Mouse (Mus musculus) lung, embryonic 14.5 days (tissue): Measurements from ENCODE around the gene Pde4d. TPM values are rescaled to one million over a fixed set of nuclear protein-coding genes. Genes with fewer than 3 reads are reported as not detected.

Experiments
- ATAC-seq: fragments of 200-750 bp; cut with Nextera tagmentation; 2 replicates; pipeline ENCODE4 v1.8.0; 2017; ENCODE audit warnings: mild to moderate bottlenecking, moderate TSS enrichment, moderate library complexity; ENCODE audit not compliant: insufficient read depth
- DNase-seq: peaks from one replicate; pipeline ENCODE4 v3.0.0-alpha.2; 2015
- H3K27ac ChIP-seq: fragments of 300-500 bp; sonication (generic); 2 replicates; pipeline ENCODE4 v1.5.1; 2014; ENCODE audit warnings: low read depth, mild to moderate bottlenecking, moderate library complexity
- H3K27me3 ChIP-seq: fragments of 300-500 bp; sonication (generic); 2 replicates; pipeline ENCODE4 v1.6.1; 2014; ENCODE audit warnings: low read length, control low read depth; ENCODE audit not compliant: insufficient read depth
- H3K36me3 ChIP-seq: fragments of 300-500 bp; sonication (generic); 2 replicates; pipeline ENCODE4 v1.6.1; 2014; ENCODE audit warnings: control low read depth; ENCODE audit not compliant: insufficient read depth
- H3K4me1 ChIP-seq: fragments of 300-500 bp; sonication (generic); 2 replicates; pipeline ENCODE4 v1.6.1; 2014; ENCODE audit warnings: antibody characterized with exemption, control low read depth; ENCODE audit not compliant: insufficient read depth
- H3K4me2 ChIP-seq: fragments of 300-500 bp; sonication (generic); 2 replicates; pipeline ENCODE4 v1.6.1; 2014; ENCODE audit warnings: mild to moderate bottlenecking
- H3K4me3 ChIP-seq: fragments of 300-500 bp; sonication (generic); 2 replicates; pipeline ENCODE4 v1.5.1; 2014; ENCODE audit warnings: low read depth, low read length
- H3K9ac ChIP-seq: fragments of 300-500 bp; sonication (generic); 2 replicates; pipeline ENCODE4 v1.6.1; 2014
- H3K9me3 ChIP-seq: fragments of 300-500 bp; sonication (generic); 2 replicates; pipeline ENCODE4 v1.6.1; 2016; ENCODE audit warnings: low read depth, low read length, control low read depth
- CTCF ChIP-seq: IDR thresholded peaks from 2 replicates; pipeline ENCODE4 v1.5.1; 2016; ENCODE audit warnings: antibody characterized with exemption, low read depth
- WGBS: fragments of 180-500 bp; shearing (Covaris S2); extraction: QIAGEN DNeasy Blood & Tissue Kit; methylation state at CpG from one replicate; pipeline ENCODE4 v1.1.7; 2014; 5-methylcytosine and 5-hydroxymethylcytosine counted together
- polyA plus RNA-seq: library from polyadenylated mRNA; unstranded; fragments of >200 nt; fragmentation: Nextera tagmentation; extraction: Ambion mirVana; gene quantifications from 2 replicates; pipeline ENCODE4 v1.2.1, GENCODE M21; 2014

The Pde4d gene
- polyA plus RNA-seq, 1 experiment from 2014 or later, result 16.2 TPM

DNA sequence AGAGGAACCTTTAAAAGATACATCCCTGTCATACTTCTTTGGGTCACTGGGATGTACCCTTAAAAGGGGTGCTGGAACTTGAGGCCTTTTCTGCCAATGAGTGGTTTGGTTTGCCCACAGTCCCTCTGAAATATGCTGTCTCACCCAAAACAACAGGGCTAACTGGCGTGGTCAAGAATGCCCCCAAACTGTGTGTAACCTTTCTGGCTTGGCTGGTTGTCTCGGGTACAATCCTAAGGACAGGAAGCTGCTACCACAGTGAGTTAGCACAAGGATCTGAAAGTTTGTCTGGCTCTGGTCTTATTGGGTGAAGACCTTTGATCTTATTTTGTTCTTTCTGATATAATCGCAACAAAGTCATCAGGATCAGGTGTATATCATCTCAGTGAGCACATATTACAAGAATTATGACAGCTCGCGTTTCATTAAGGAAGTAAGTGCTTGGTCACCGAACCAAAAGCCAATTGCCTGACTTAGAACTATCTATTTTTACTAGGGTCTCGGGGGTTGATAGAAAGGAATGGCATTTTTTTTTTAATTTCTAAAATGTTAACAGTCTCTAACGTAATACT is 1165.6 kb downstream of the Pde4d start:
- Histone ChIP-seq H3K4me2 (0 out of 2 replicates have a peak overlapping the region, but pooled peaks have one; percentile 20), H3K36me3 (no peaks in the 10 kb centered on the region), H3K9ac (no peak overlapping the region), H3K27ac (no peak overlapping the region), H3K4me3 (no peak overlapping the region), H3K9me3 (no peaks in the 10 kb centered on the region), H3K27me3 (no peaks in the 10 kb centered on the region), H3K4me1 (peaks cover 6% of the 10 kb centered on the region; the same call in 1 of the 2 replicates)
- ATAC-seq, result no peak
- no peak for DNase-seq
- WGBS, result 59% methylated on average over 8 of the region's 8 CpGs
- no peak for TF ChIP-seq CTCF

DNA sequence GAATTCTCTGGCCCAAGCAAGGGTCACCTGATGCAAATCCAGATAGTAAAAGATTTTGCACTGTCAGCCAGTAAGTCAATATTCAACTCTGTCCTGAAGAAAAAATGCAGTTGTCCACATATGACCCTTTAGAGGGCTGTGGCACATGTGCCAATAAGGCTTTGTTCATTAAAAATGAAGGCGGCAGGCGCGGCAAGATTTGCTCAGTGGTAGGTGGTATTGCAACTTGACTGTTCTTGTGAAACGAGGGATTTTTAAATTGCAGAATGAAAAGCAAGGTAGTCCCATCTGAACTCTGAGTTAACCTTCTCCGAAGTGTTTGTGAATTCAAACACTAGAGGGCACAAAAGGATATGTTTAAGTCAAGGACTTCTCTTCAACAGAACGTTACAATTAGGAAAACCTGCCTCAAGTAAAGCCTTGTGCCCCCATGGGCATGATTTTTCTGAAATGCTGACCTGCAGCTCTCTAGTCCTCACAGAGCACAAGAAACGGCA is 1166.1 kb downstream of the Pde4d start:
- Histone ChIP-seq H3K9ac (no peak overlapping the region), H3K9me3 (no peaks in the 10 kb centered on the region), H3K4me2 (peak overlapping the region; percentile 20; the same call in 1 of the 2 replicates), H3K36me3 (no peaks in the 10 kb centered on the region), H3K4me1 (peaks cover 6% of the 10 kb centered on the region; the same call in 1 of the 2 replicates), H3K4me3 (no peak overlapping the region), H3K27ac (no peak overlapping the region), H3K27me3 (no peaks in the 10 kb centered on the region)
- 9% methylated on average over 7 of the region's 7 CpGs for WGBS
- no peak for ATAC-seq
- DNase-seq, result peak; percentile 85
- TF ChIP-seq CTCF, result peak; percentile 66

DNA sequence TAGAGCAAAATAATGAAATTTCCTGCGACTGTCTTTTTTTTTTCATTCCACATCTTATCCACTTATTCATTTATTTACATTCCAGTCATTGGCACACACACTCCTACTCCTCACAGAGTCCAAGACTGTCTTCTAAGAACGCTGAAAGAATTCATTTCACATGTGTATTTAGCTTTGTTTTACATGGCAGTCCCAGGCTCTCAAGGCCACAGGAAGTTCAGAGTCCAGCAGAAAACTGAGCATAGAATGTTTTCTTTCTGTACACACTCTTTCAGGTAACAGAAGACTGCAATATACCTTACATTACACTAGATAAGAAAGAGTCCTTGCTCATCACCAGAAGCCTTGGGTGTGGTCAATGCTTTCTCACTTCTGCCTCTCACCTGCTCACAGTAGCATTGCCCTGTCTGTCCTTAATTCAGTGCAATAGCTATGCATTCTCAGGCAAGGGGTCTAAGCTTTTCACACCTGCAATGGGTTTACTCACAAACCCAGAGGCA is 1169.5 kb downstream of the Pde4d start:
- ATAC-seq, result no peak
- TF ChIP-seq CTCF, result no peak
- Histone ChIP-seq H3K9ac (no peak overlapping the region), H3K4me2 (no peak overlapping the region), H3K4me3 (no peak overlapping the region), H3K9me3 (no peaks in the 10 kb centered on the region), H3K27me3 (no peaks in the 10 kb centered on the region), H3K4me1 (peaks cover 6% of the 10 kb centered on the region; the same call in 1 of the 2 replicates), H3K36me3 (no peaks in the 10 kb centered on the region), H3K27ac (no peak overlapping the region)
- 27% methylated on average over 2 of the region's 2 CpGs for WGBS
- no peak for DNase-seq

DNA sequence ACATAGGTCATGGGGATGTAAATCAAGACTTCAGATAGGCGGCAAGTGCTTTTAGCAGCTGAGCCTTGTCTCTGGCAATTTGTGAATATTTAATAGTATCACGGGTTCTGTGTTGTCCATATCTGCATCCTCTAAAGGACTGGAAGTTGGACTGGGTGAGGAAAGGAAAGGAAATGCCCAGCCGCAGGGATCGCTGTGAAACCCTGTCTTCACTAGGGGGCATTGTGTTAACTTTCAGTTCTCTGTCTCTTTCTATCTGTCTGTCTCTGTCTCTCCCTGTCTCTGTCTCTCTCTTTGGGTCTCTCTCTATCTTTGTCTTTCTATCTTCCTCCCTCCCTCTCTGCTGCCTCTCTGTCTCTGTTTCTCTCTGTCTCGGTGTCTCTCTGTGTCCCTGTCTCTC is 1172.5 kb downstream of the Pde4d start:
- Histone ChIP-seq H3K9ac (no peak overlapping the region), H3K4me3 (no peak overlapping the region), H3K27ac (no peak overlapping the region), H3K4me2 (no peak overlapping the region), H3K9me3 (no peaks in the 10 kb centered on the region), H3K27me3 (no peaks in the 10 kb centered on the region), H3K36me3 (no peaks in the 10 kb centered on the region), H3K4me1 (peaks cover 6% of the 10 kb centered on the region; the same call in 1 of the 2 replicates)
- DNase-seq (no peak), ATAC-seq (no peak)
- 51% methylated on average over 5 of the region's 5 CpGs for WGBS
- no peak for TF ChIP-seq CTCF

DNA sequence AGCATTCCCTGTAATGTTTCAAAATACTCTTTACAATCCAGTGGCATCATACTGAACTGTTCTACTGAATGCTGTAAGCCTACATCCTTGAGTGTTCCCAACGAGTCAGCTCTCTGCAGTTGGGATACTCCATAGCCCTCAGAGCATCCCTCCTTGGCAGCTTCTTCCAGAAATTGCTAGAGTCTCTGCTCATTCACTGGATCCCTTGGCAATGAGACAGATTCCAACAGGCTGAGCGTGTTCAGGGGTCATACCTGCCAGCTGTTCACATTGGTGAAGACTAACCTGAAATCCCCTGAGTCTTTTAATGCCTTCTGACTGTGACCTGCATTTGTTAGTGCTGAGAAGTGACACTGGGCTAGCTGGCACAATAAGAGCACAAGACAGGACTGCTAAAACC is 1173.5 kb downstream of the Pde4d start:
- DNase-seq (no peak), ATAC-seq (no peak)
- H3K36me3 ChIP-seq, result no peaks in the 10 kb centered on the region
- H3K4me1 ChIP-seq, result peaks cover 6% of the 10 kb centered on the region; the same call in 1 of the 2 replicates
- WGBS, result 58% methylated on average over 2 of the region's 2 CpGs
- TF ChIP-seq CTCF, result no peak
- no peaks in the 10 kb centered on the region for H3K27me3 ChIP-seq
- no peak overlapping the region for H3K4me2 ChIP-seq
- H3K4me3 ChIP-seq, result no peak overlapping the region
- H3K9me3 ChIP-seq, result no peaks in the 10 kb centered on the region
- no peak overlapping the region for H3K9ac ChIP-seq
- no peak overlapping the region for H3K27ac ChIP-seq

DNA sequence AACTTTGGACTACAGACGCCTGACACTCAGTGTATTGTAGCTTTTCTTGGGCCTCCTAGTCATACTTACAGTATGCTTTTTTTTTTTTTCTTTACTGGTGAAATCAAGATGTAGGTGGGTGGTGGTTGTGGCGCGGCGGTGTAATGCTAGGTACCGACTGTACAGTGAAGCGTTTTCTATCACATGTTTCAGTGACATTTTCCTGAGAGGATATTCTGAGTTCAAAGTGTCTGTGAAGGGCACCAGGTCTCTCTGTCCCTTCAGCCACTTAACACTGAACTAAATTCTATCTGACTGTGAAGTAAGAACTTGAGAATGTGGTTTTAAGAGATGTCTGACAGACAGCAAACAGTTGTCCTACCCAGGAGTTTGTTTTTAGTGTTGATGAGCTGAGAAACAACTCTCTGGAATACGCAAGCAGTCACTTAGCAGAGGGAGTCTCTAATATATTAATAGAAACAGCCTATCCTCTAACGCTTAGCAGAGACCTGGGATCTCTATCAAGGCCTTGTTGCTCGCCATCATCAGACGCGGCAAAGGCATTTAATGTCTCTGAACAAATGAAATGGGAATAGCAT is 1175.1 kb downstream of the Pde4d start:
- Histone ChIP-seq H3K9ac (no peak overlapping the region), H3K27ac (no peak overlapping the region), H3K9me3 (no peaks in the 10 kb centered on the region), H3K4me1 (no peaks in the 10 kb centered on the region), H3K36me3 (no peaks in the 10 kb centered on the region), H3K4me3 (no peak overlapping the region), H3K4me2 (no peak overlapping the region), H3K27me3 (no peaks in the 10 kb centered on the region)
- 73% methylated on average over 11 of the region's 11 CpGs for WGBS
- ATAC-seq (no peak), DNase-seq (no peak)
- TF ChIP-seq CTCF, result no peak

DNA sequence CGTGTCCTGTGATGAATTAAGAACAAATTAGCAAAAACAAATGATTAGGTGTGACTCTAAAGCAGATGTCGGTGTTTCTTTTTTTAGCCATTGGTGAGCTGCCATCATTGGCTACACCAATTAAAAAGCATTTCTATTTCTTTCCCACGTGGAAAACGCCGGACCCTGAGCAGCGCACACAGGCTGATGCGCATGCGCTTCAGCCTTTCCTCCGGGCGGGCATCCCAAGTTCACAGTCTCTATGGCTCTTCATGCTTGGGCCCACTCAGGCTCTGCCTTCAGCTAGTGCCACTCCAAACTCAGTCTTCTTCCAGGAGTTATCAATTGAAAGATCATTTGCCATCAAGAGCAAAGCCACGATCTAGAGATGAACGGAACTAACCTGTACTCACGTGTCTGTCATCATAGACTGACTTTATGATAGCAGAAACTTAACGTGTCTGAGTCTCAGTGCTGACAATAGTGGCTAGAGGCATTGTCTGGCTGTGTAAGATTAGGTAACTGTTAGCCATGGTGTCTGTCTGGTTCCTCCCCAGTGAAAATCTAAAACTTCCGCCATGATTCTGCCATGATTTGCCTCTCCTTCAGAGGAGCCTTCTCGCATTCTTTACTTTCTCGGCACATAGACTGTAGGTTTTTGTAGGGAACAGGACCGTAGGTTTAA is 1175.8 kb downstream of the Pde4d start:
- 84% methylated on average over 18 of the region's 18 CpGs for WGBS
- no peak for DNase-seq
- no peak overlapping the region for H3K27ac ChIP-seq
- H3K9ac ChIP-seq, result no peak overlapping the region
- no peaks in the 10 kb centered on the region for H3K27me3 ChIP-seq
- H3K36me3 ChIP-seq, result no peaks in the 10 kb centered on the region
- ATAC-seq, result no peak
- no peak for TF ChIP-seq CTCF
- no peaks in the 10 kb centered on the region for H3K9me3 ChIP-seq
- no peak overlapping the region for H3K4me2 ChIP-seq
- no peak overlapping the region for H3K4me3 ChIP-seq
- H3K4me1 ChIP-seq, result no peaks in the 10 kb centered on the region
